Mouse (Mus musculus) fibroblast of lung, adult 2 months (primary cell): ENCODE measurements around the gene Pex14.

Source experiments
- DNase-seq: peaks from one replicate; pipeline ENCODE4 v3.0.0-alpha.2; 2011; ENCODE audit warnings: low read depth

The Pex14 gene

GRCm38 (mm10) chr4:148951821-148952291 is 147.8 kb downstream of the Pex14 start:
- no peak for DNase-seq

- DNase-seq: no peak
Observed at GRCm38 (mm10) chr4:148950932-148951650, 148.6 kb downstream of the Pex14 start.

- no peak for DNase-seq
Observed at GRCm38 (mm10) chr4:148950487-148950886, 149.2 kb downstream of the Pex14 start.

GRCm38 (mm10) chr4:148947833-148948388 is 151.8 kb downstream of the Pex14 start:
- no peak for DNase-seq

GRCm38 (mm10) chr4:148946071-148946470 is 153.6 kb downstream of the Pex14 start:
- DNase-seq: no peak

- DNase-seq: no peak
Observed at GRCm38 (mm10) chr4:148945476-148945881, 154.2 kb downstream of the Pex14 start.

GRCm38 (mm10) chr4:148943099-148943498 is 156.6 kb downstream of the Pex14 start:
- DNase-seq: no peak

GRCm38 (mm10) chr4:148941321-148941720 is 158.4 kb downstream of the Pex14 start:
- DNase-seq: no peak

- no peak for DNase-seq
Observed at GRCm38 (mm10) chr4:148940674-148941211, 158.9 kb downstream of the Pex14 start.

- DNase-seq: no peak
Observed at GRCm38 (mm10) chr4:148938546-148938945, 161.1 kb downstream of the Pex14 start.

GRCm38 (mm10) chr4:148936727-148937126 is 162.9 kb downstream of the Pex14 start:
- DNase-seq: no peak

- no peak for DNase-seq
Observed at GRCm38 (mm10) chr4:148936111-148936510, 163.6 kb downstream of the Pex14 start.

GRCm38 (mm10) chr4:148935211-148935610 is 164.5 kb downstream of the Pex14 start:
- no peak for DNase-seq

GRCm38 (mm10) chr4:148933109-148933508 is 166.6 kb downstream of the Pex14 start:
- DNase-seq: no peak

- DNase-seq: no peak
Observed at GRCm38 (mm10) chr4:148930721-148931229, 168.9 kb downstream of the Pex14 start.

- no peak for DNase-seq
Observed at GRCm38 (mm10) chr4:148928876-148929275, 170.8 kb downstream of the Pex14 start.

GRCm38 (mm10) chr4:148928316-148928715 is 171.4 kb downstream of the Pex14 start:
- no peak for DNase-seq

GRCm38 (mm10) chr4:148926459-148926858 is 173.2 kb downstream of the Pex14 start:
- no peak for DNase-seq

GRCm38 (mm10) chr4:148925589-148926359 is 173.9 kb downstream of the Pex14 start:
- no peak for DNase-seq

GRCm38 (mm10) chr4:148923976-148924375 is 175.7 kb downstream of the Pex14 start:
- no peak for DNase-seq

- DNase-seq: no peak
Observed at GRCm38 (mm10) chr4:148923414-148923813, 176.3 kb downstream of the Pex14 start.

GRCm38 (mm10) chr4:148922221-148922700 is 177.4 kb downstream of the Pex14 start:
- no peak for DNase-seq
